Mouse (Mus musculus) heart, postnatal 0 days (tissue): ENCODE measurements at regions not wholly inside any gene's neighbourhood (a gene's known extent, or its start where the extent isn't known, plus 50 kb on each side); places are given as distances from the start of the nearest gene placed in this dataset.

ENCODE experiments used
- CTCF ChIP-seq: IDR thresholded peaks from 2 replicates; pipeline ENCODE4 v1.5.1; 2016; ENCODE audit warnings: antibody characterized with exemption, control low read depth, low read depth
- EP300 ChIP-seq: IDR thresholded peaks from 2 replicates; pipeline ENCODE4 v1.6.1; 2016; ENCODE audit warnings: antibody characterized with exemption, low read depth

DNA sequence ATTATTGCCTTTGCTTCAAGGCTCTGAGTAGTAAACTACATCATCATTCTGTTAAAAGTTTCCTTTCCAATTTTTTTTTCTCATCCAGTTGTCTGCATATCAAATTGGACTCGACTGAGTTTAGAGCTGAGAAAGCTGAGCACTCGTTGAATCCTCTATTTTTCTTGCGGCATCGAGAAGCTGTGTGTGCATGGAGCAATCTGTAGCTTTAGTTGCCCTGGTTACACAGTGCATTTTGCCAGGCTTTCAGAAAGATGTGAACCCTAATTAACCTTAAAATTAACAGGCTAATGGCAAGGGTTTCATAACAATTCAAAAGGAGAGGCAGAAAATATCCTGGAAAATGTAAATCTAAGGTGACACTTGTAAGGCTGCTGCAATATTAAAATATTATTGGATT lies 169.3 kb downstream of the Nup35 start:
- TF ChIP-seq CTCF = no peak
- TF ChIP-seq EP300 = no peak
